Mouse (Mus musculus) kidney, embryonic 14.5 days (tissue): ENCODE measurements around the gene Tctn3. TPM values are rescaled to one million over a fixed set of nuclear protein-coding genes. Genes with fewer than 3 reads are reported as not detected.
"Not testable (repeated sequence)": the region's sequence is repeated elsewhere in the genome, so short reads cannot be mapped to it uniquely, and the experiment has no call there.

Experiments used
- ATAC-seq: fragments of 200-750 bp; cut with Nextera tagmentation; 2 replicates; pipeline ENCODE4 v1.8.0; 2017; ENCODE audit warnings: moderate number of reproducible peaks, mild to moderate bottlenecking, moderate TSS enrichment, moderate library complexity; ENCODE audit not compliant: low FRiP score, low TSS enrichment
- H3K27ac ChIP-seq: fragments of 300-500 bp; sonication (generic); 2 replicates; pipeline ENCODE4 v1.5.1; 2014; ENCODE audit warnings: low read depth, mild to moderate bottlenecking, low read length, moderate library complexity, mixed read lengths
- H3K27me3 ChIP-seq: fragments of 300-500 bp; sonication (generic); 2 replicates; pipeline ENCODE4 v1.6.1; 2014; ENCODE audit warnings: mild to moderate bottlenecking, low read length; ENCODE audit not compliant: control insufficient read depth, insufficient read depth
- H3K36me3 ChIP-seq: fragments of 300-500 bp; sonication (generic); 2 replicates; pipeline ENCODE4 v1.6.1; 2014; ENCODE audit warnings: low read length, mixed read lengths; ENCODE audit not compliant: control insufficient read depth, insufficient read depth
- H3K4me1 ChIP-seq: fragments of 300-500 bp; sonication (generic); 2 replicates; pipeline ENCODE4 v1.6.1; 2014; ENCODE audit warnings: low read length, mixed read lengths; ENCODE audit not compliant: control insufficient read depth, insufficient read depth
- H3K4me2 ChIP-seq: fragments of 300-500 bp; sonication (generic); replicated peaks from 2 replicates; pipeline ENCODE4 v1.6.1; 2014; ENCODE audit warnings: low read depth, mild to moderate bottlenecking, low read length
- H3K4me3 ChIP-seq: fragments of 300-500 bp; sonication (generic); 2 replicates; pipeline ENCODE4 v1.5.1; 2014; ENCODE audit warnings: mild to moderate bottlenecking, low read length
- H3K9ac ChIP-seq: fragments of 300-500 bp; sonication (generic); 2 replicates; pipeline ENCODE4 v1.6.1; 2014; ENCODE audit warnings: low read depth, mild to moderate bottlenecking, low read length, moderate library complexity
- H3K9me3 ChIP-seq: fragments of 300-500 bp; sonication (generic); 2 replicates; pipeline ENCODE4 v1.6.1; 2016; ENCODE audit warnings: low read length; ENCODE audit not compliant: control insufficient read depth
- WGBS: fragments of 180-500 bp; shearing (Covaris S2); extraction: QIAGEN DNeasy Blood & Tissue Kit; methylation state at CpG from one replicate; pipeline ENCODE4 v1.1.7; 2014; 5-methylcytosine and 5-hydroxymethylcytosine counted together
- polyA plus RNA-seq: library from polyadenylated mRNA; unstranded; fragments of >200 nt; fragmentation: Nextera tagmentation; extraction: Ambion mirVana; gene quantifications from 2 replicates; pipeline ENCODE4 v1.2.1, GENCODE M21; 2014

Tctn3 gene
- polyA plus RNA-seq, 1 experiment from 2014 or later: 10.0 TPM

DNA sequence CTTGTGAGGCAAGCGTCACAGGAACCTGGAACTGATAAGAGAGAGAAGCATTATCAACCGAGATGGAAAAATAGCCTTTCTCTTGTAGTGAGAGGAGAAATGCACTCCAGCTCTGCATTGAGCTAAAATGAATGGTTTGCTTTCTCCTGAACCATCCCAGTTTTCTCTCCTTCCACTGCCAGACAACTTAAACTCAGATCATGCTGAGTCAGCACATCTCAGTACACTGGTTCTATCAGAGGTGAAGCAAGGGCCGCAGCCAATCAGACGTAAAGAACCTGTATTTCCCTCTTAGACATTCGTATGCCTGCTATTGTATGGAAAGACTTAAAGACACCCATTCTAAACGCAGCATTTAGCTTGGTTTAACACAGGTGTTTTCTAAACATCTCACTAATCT lies 4.4 kb downstream of the Tctn3 start:
- Histone ChIP-seq H3K4me1 (peaks cover 4% of the 10 kb centered on the region; the same call in 1 of the 2 replicates), H3K9ac (no peak overlapping the region), H3K27me3 (no peaks in the 10 kb centered on the region), H3K4me2 (no peak overlapping the region), H3K27ac (no peak overlapping the region), H3K36me3 (peaks cover 33% of the 10 kb centered on the region), H3K9me3 (no peaks in the 10 kb centered on the region), H3K4me3 (no peak overlapping the region)
- 89% methylated on average over 6 of the region's 6 CpGs for WGBS
- no peak for ATAC-seq

DNA sequence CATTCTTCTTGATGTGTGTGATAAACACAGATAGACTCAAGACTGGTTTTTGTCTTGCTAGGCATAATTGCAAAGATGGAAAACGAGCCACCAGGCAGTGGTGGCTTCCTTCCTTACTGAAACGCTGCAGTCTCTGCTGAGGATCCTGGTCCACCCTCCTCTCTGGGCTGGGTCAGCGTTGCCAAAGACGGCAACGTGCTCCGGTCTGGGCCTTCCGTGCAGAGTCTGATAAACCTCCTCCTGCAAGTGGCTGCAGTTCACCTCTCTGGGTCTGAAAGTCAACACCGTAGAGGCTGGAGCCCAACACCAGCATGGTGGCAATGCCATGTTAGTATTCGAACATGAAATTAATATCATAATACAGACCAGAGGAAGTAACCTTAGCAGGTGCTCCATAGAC lies 6.8 kb downstream of the Tctn3 start:
- Histone ChIP-seq H3K9me3 (no peaks in the 10 kb centered on the region), H3K9ac (no peak overlapping the region), H3K4me1 (no peaks in the 10 kb centered on the region), H3K27ac (no peak overlapping the region), H3K4me2 (no peak overlapping the region), H3K27me3 (no peaks in the 10 kb centered on the region), H3K36me3 (peaks cover 36% of the 10 kb centered on the region), H3K4me3 (no peak overlapping the region)
- ATAC-seq: no peak
- WGBS: 92% methylated on average over 9 of the region's 9 CpGs

DNA sequence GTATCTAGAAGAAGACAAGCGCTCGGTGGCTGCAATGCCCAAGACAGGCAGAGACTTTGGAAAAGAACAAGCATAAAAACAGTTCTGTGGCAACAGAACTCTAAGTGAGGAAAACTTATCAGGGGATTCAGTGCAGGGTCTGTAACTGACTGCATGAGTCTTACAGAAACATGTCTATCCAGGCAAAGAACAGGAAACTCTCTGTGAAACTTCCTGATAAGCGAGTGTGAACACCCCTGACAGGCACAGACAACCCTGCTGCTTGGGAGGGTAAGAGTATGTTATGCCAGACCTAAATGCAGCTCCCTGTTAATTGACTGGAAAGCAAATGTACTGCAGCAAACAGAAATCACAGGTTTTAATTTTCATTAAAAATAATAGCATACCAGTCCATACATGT lies 10.2 kb downstream of the Tctn3 start:
- ATAC-seq: no peak
- 92% methylated on average over 3 of the region's 3 CpGs for WGBS

DNA sequence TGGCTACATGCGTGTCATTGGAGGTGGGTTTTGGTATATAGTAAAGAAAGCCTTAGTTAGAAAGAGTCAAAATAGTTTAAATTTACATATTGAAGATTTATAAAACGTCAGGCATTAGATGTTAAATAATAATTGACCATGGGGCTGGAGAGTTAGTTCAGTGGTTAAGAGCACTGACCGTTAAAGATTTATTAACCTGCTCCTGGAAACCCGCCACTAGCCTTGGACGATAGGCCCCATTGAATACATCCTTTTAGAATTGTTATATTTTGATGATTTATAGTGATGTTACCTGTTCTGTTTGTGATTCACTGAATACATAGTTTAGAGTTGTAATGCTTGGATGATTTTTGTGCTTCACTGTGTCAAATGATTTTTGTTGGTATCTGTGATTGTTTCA lies 11.2 kb downstream of the Tctn3 start:
- not testable (repeated sequence) for H3K27me3 ChIP-seq, H3K4me2 ChIP-seq, H3K27ac ChIP-seq, H3K9ac ChIP-seq, H3K4me1 ChIP-seq, ATAC-seq, H3K4me3 ChIP-seq, H3K9me3 ChIP-seq
- peaks cover 17% of the 10 kb centered on the region for H3K36me3 ChIP-seq
- 88% methylated on average over 5 of the region's 5 CpGs for WGBS

More for the DNA sequence above, 10.2 kb downstream of the Tctn3 start:
- Histone ChIP-seq H3K4me3 (no peak overlapping the region), H3K27me3 (no peaks in the 10 kb centered on the region), H3K4me2 (no peak overlapping the region), H3K9ac (no peak overlapping the region), H3K4me1 (no peaks in the 10 kb centered on the region), H3K27ac (no peak overlapping the region), H3K36me3 (peaks cover 23% of the 10 kb centered on the region), H3K9me3 (no peaks in the 10 kb centered on the region)

DNA sequence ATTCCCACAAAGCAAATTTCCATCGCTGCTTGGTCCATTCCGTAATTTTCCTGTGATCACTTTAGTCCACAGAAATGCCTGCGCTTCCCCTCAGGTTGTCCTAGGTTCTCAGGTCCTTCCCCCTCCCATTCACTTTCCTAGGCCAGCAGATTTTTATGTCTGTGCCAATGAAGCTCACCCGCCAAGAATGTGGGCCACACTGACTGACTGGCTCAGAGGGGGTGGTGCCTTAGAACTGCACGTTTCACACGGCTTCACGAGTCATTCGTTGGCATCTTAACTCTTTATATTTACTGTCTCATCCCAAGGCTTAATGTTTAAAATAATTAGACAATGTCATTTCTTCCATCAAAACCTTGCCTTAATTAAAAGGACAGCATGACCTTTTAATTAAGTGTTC lies 16.2 kb downstream of the Tctn3 start:
- Histone ChIP-seq H3K9me3 (no peaks in the 10 kb centered on the region), H3K36me3 (peaks cover 10% of the 10 kb centered on the region; the same call in 1 of the 2 replicates), H3K27ac (no peak overlapping the region), H3K4me1 (no peaks in the 10 kb centered on the region), H3K4me2 (no peak overlapping the region), H3K9ac (no peak overlapping the region), H3K27me3 (no peaks in the 10 kb centered on the region), H3K4me3 (no peak overlapping the region)
- ATAC-seq: no peak
- 85% methylated on average over 8 of the region's 8 CpGs for WGBS

DNA sequence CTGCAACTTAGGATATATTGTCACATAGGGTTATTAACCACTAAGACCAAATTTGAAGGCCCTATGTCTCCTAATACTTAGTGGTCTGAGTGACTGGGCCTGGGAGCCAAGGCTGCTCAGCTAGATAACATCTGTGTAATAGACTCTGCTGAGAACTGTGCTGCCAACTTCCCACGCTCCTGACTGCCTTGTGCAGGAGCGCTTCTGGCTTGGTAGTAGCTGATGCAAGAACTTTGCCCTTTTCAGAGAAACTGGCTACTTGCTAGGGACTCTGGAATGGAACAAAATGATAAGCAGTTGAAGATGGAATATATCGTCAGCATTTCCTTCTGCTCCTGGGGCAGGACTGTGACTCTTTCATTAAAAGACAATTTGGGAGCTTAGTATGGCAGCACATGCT lies 16.8 kb downstream of the Tctn3 start:
- Histone ChIP-seq H3K9me3 (no peaks in the 10 kb centered on the region), H3K36me3 (peaks cover 10% of the 10 kb centered on the region; the same call in 1 of the 2 replicates), H3K4me2 (no peak overlapping the region), H3K27ac (no peak overlapping the region), H3K4me3 (no peak overlapping the region), H3K4me1 (no peaks in the 10 kb centered on the region), H3K27me3 (no peaks in the 10 kb centered on the region), H3K9ac (no peak overlapping the region)
- no peak for ATAC-seq
- WGBS: 92% methylated on average over 3 of the region's 3 CpGs

DNA sequence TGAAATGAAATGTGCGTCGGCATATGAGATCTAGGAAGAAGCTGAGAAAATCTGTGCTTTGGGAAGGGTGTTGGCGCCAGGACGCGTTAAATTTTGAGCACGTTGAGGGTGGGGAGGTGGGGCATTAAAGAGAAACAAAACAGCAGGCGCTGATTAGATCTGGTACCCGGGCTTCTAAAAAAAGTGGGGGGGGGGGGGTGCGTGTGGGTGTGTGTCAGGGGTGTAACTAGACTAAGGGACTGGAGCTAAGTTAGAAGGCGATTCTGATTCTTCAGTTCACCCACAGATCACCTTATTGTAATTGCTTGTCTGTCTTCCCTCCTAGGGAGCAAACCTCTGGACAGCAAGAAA lies 22.5 kb downstream of the Tctn3 start:
- Histone ChIP-seq H3K4me1 (peaks cover 4% of the 10 kb centered on the region; the same call in 1 of the 2 replicates), H3K4me2 (peak overlapping the region; percentile 79), H3K36me3 (peaks cover 2% of the 10 kb centered on the region; the same call in 1 of the 2 replicates), H3K27ac (no peak overlapping the region), H3K4me3 (peak overlapping the region; percentile 83), H3K27me3 (no peaks in the 10 kb centered on the region), H3K9me3 (no peaks in the 10 kb centered on the region), H3K9ac (peak overlapping the region; percentile 73; the same call in 1 of the 2 replicates)
- under 1% methylated on average over 10 of the region's 10 CpGs for WGBS
- ATAC-seq: no peak; the same call in 1 of the 2 replicates

DNA sequence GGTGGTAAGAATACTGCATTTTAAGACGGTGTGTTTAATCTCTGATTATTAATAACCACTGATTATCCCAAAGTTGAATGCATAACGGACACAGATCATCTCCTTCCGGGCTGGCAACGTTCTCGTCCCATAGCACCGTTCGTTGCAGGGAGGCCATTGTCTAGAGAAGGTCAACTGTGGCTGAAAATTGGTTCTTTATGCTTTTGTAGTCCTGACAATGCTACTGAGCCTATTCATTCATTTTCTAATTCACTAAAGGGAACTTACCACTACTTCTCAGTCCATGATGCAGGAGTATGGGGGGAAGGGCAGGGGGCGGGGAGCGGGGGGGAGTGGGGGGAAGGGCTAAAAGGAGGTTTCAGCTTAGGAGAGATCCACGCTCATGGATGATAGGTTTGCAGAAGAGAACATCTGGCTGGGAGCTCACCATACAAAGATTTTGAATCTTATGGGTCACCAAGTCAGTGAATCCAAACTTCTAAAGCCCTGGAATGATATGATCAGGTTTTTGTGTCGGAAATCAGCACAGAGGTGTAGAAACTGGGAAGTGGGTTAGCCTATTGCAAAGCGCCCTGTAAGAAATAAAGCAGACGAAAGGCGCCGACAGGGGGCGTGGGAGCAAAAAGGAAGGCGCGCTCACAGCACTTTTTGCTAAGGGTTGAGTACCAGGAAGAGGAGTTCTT lies 23.0 kb downstream of the Tctn3 start:
- ATAC-seq: peak; percentile 51
- Histone ChIP-seq H3K4me2 (peak overlapping the region; percentile 79), H3K9me3 (no peaks in the 10 kb centered on the region), H3K27me3 (no peaks in the 10 kb centered on the region), H3K4me1 (peaks cover 4% of the 10 kb centered on the region; the same call in 1 of the 2 replicates), H3K36me3 (peaks cover 3% of the 10 kb centered on the region; the same call in 1 of the 2 replicates), H3K9ac (peak overlapping the region; percentile 73; the same call in 1 of the 2 replicates), H3K27ac (peak overlapping the region; percentile 37; the same call in 1 of the 2 replicates), H3K4me3 (peak overlapping the region; percentile 83)
- WGBS: under 1% methylated on average over 18 of the region's 18 CpGs

DNA sequence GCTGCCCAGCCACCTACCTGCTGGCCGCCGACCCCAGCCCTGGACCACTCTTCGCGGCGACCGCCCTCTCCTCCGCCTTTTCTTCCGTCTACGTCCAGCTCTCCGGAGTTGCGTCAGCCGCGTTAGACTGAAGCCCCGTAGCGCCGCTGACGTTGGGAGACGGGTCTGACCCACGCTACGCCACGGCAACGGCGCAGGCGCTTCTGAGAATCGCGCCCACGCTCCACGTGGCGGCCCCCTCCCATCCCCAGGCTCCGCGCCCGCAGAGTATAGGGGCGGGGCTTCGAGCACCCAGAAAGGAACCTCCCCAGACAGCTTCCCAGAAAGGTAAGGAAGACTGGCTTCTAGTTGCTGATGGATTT lies 23.8 kb downstream of the Tctn3 start, which contains the start of gene Aldh18a1:
Gene Aldh18a1, minus strand, starts transcription at position 171 of the 362 bp plus-strand sequence.
- H3K4me1 ChIP-seq: peaks cover 4% of the 10 kb centered on the region; the same call in 1 of the 2 replicates
- H3K27ac ChIP-seq: peak within 1 kb of the TSS; percentile 37; the same call in 1 of the 2 replicates
- peaks cover 7% of the 10 kb centered on the region for H3K36me3 ChIP-seq
- no peaks in the 10 kb centered on the region for H3K27me3 ChIP-seq
- H3K4me3 ChIP-seq: peak within 1 kb of the TSS; percentile 83
- WGBS: under 1% methylated on average over 33 of the region's 34 CpGs
- peak within 1 kb of the TSS; percentile 73 for H3K9ac ChIP-seq
- H3K9me3 ChIP-seq: no peaks in the 10 kb centered on the region
- peak; percentile 94 for ATAC-seq
- peak within 1 kb of the TSS; percentile 79 for H3K4me2 ChIP-seq
